Mouse (Mus musculus) heart, postnatal 14 days (tissue): ENCODE data around the gene Entpd1. TPM values are rescaled to one million over a fixed set of nuclear protein-coding genes. Genes with fewer than 3 reads are reported as not detected.

ENCODE experiments used
- DNase-seq, 2 experiments: peaks; one replicate each; pipeline ENCODE4 v3.0.0; 2021 to 2022
- intact Hi-C: fragments of 180-260 bp; cut with DNase I; formaldehyde crosslinking; loops from one replicate; pipeline ENCODE4 v1.15.1; 2025
- total RNA-seq, 2 experiments: library from RNA; stranded (reverse); gene quantifications; 2 replicates each; pipeline ENCODE4 v1.2.3; 2021

The Entpd1 gene
- total RNA-seq, 2 experiments from 2014 or later: 34.5 to 40.2 TPM

DNA sequence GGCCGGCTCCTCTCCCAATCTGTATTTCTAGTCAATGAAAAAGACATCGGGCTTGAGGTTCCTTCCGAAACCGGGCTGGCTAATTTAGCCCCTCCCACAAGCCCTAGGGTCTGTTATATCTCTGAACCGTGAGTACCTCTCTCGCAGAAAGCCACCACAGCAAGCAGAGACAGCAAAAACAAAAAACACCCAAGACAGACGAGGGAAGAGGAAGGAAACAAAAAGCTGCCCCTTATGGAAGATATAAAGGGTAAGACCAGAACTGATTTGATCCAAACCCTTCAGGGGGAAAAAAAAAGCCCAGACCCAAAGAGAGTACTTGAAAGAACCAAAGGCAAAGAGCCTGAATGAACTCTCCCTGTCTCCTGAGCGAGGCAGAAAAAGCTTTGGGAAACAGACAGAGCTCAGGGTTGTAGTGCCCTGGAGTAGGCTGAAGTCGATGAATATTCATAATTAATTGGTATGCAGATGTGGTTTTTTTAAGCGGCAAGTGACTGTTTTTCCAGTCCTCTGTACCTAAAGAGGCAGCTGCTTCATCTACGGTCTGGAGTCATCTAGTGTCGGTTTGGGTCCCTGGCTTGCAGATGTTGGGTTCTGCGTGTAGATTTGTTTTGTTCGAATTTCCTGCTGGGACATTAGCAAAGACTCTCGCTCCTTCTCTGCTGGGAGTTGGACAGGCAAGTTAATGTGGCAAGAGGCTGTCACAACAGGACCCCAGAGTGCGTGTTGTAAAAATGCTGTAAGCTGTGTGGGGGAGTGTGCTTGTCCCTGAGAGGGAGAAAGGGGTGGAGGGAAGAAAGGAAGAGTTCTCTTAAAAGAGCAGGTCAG is 47.7 kb downstream of the Entpd1 start:
- DNase-seq: peak; percentile 25 to 31

GRCm38 (mm10) chr19:40660510-40660909 is 48.3 kb downstream of the Entpd1 start:
- no peak for DNase-seq
- intact Hi-C loops: loop anchor here (1.0 to 5.0 kb wide), 3 partner anchors 18 to 62 kb away; partner anchors contain the start of genes Entpd1 and Tctn3

More for the DNA sequence above, 47.7 kb downstream of the Entpd1 start:
- intact Hi-C loops: loop anchor here (1.0 to 5.0 kb wide), 3 partner anchors 18 to 62 kb away; partner anchors contain the start of genes Entpd1 and Tctn3

DNA sequence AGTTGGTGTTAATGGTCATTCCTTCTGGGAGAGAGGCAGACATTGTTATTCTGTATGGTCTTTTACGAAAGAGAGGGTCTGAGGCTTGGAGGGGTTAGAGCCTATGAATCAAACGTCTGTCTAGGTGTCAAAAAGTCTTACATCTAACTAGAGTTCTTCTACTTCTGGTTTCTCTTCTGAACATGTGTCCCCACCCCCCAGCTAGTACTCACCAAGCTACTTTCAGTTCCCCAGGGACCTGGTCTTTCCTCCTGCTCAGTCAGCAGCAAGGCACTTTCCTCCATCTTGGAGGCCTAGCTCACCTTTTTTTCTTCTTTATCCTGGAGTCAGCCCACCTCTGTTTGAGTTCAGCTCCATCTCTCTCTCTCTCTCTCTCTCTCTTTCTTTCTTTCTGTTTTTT is 48.9 kb downstream of the Entpd1 start:
- DNase-seq: peak in 1 of 2 experiments; percentile 29
- intact Hi-C loops: loop anchor here (5.0 kb wide), 2 partner anchors 49 to 61 kb away; partner anchors contain the start of genes Entpd1 and Tctn3

DNA sequence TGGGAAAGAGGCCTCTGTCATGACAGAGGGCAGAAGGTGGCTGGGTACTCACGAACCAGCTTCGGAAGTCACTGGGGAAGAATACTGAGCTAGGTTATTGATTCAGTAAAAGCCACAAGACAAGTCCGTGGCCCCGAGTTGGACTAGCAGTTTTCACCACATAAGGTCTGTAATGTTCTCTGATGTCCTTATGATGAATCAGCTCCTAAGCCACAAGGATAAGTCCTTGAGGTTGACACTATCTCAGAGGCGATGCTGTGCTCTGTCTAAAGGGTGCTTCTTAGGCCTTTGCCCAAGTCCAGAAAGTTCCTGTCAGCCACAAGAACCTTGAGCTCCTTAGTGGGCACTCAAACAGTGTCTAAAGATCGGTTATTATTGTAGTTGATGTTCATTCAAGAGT is 49.7 kb downstream of the Entpd1 start:
- intact Hi-C loops: loop anchor here (5.0 kb wide), 2 partner anchors 50 to 60 kb away; partner anchors contain the start of genes Entpd1 and Tctn3

GRCm38 (mm10) chr19:40662727-40663126 is 50.6 kb downstream of the Entpd1 start:
- no peak for DNase-seq
- intact Hi-C loops: loop anchor here (5.0 kb wide), 2 partner anchors 50 to 60 kb away; partner anchors contain the start of genes Entpd1 and Tctn3

More for the DNA sequence above, 49.7 kb downstream of the Entpd1 start:
- no peak for DNase-seq

- DNase-seq: no peak
- intact Hi-C loops: no loop called here
Observed at GRCm38 (mm10) chr19:40665778-40666177, 53.6 kb downstream of the Entpd1 start.

GRCm38 (mm10) chr19:40667111-40667510 is 54.9 kb downstream of the Entpd1 start:
- no peak for DNase-seq
- intact Hi-C loops: no loop called here

DNA sequence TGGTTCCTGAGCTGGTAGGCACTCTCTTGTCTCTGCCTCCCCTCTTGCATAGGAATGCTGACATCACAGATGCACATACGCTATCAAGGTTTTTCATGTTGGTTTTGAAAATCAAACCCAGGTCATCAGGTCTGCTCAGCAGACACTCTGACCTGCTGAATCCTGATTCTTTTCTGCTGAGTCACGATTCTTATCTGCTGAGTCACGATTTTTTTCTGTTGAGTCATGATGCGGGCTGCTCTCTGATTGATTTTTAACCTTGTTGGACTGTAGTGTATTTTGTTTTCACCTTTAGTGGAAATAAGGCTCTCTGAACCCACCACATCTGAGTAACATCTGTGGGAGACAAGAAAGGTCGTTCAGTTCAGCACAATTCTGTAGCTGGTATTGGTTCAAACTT is 63.2 kb downstream of the Entpd1 start:
- intact Hi-C loops: no loop called here

DNA sequence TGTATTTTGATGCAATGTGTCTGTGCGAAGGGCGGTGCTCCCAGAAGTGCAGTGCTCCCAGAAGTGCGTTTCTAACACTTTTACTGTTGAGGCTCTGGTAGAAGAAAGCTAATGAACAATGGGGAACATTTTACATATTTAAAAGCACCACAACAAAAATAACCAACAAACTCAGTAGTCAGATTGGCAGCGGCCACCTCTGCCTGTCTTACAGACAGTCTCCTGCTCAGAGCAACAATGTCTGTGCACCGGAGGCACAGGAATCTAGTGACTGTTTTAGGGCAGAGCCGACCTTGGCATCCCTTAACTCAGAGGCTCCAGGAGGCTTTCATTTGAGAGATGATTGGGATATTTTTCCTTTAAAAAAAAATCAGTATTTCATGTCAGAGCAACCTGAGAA is 65.9 kb downstream of the Entpd1 start:
- intact Hi-C loops: loop anchor here (1.0 kb wide), 1 partner anchor 18 kb away; no protein-coding TSS in a partner anchor
- DNase-seq: no peak

More for the DNA sequence above, 63.2 kb downstream of the Entpd1 start:
- DNase-seq: no peak

GRCm38 (mm10) chr19:40678532-40679307 is 66.6 kb downstream of the Entpd1 start:
- DNase-seq: peak; percentile 59 to 64
- intact Hi-C loops: loop anchor here (1.0 kb wide), 1 partner anchor 18 kb away; no protein-coding TSS in a partner anchor

GRCm38 (mm10) chr19:40679632-40680031 is 67.5 kb downstream of the Entpd1 start:
- DNase-seq: no peak
- intact Hi-C loops: loop anchor here (5.0 kb wide), 1 partner anchor 43 kb away; no protein-coding TSS in a partner anchor

- intact Hi-C loops: loop anchor here (5.0 kb wide), 1 partner anchor 38 kb away; no protein-coding TSS in a partner anchor
Observed at GRCm38 (mm10) chr19:40684124-40684523, 72.0 kb downstream of the Entpd1 start.

GRCm38 (mm10) chr19:40684566-40684965 is 72.4 kb downstream of the Entpd1 start:
- intact Hi-C loops: loop anchor here (5.0 kb wide), 1 partner anchor 38 kb away; no protein-coding TSS in a partner anchor
- no peak for DNase-seq

More at GRCm38 (mm10) chr19:40684124-40684523, 72.0 kb downstream of the Entpd1 start:
- no peak for DNase-seq

DNA sequence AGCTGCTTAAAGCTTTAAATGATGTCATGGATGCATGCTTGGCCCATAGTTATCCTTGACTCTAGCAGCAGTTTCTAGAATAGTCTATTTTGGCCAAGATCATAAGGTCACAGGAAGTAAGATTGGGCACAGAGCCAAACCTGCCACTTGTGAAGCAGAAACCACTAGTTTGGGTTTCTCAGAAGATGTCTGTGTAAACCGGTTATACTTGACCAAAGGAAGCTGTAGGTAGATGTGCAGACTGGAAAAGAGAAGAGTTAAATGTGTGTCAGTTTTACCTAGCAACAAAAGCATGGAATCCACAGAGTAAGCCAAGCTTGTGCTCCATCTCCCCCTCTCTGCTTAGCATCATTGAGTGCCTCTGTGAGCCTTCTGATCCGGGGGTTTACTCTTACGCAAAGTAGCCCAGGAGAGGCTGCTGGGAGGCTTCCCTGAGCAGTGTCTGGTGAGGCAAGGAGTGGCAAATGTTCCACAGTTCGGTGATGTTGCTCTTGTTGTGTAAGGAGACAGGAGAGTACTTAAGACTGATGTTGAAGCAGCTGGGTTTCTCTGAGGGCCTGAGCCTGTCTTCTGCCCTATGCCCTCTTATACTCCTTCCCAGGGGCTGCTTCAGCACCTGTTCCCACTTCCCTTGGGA is 75.2 kb downstream of the Entpd1 start:
- intact Hi-C loops: no loop called here
- peak in 1 of 2 experiments; percentile 33 for DNase-seq

DNA sequence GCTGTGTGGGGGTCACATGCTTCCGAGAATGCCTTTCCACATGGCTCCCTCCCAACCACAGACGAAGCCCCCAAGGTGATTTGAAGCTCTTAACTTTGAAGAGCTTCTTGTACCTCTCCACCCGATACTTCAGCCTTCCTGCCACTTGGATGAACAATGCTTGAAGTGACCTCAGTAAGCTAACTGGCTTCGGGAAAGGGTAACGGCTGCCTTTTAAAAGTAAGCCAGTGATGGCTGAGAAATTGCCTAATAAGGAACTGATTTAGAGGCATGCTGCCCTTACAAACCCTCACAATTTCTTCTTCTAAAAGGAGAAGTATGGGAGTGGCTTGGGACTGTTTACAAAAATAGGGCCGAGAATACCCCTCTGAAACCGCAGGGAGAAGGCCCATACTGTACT is 81.0 kb downstream of the Entpd1 start:
- intact Hi-C loops: no loop called here
- no peak for DNase-seq

- intact Hi-C loops: no loop called here
- DNase-seq: no peak
Observed at GRCm38 (mm10) chr19:40696116-40696515, 84.0 kb downstream of the Entpd1 start.

- intact Hi-C loops: no loop called here
- peak in 1 of 2 experiments; percentile 38 for DNase-seq
Observed at GRCm38 (mm10) chr19:40698103-40698853, 86.1 kb downstream of the Entpd1 start.

- intact Hi-C loops: no loop called here
Observed at GRCm38 (mm10) chr19:40699816-40700215, 87.7 kb downstream of the Entpd1 start.

GRCm38 (mm10) chr19:40702406-40702805 is 90.2 kb downstream of the Entpd1 start:
- intact Hi-C loops: no loop called here
- peak in 1 of 2 experiments; percentile 24 for DNase-seq

More at GRCm38 (mm10) chr19:40699816-40700215, 87.7 kb downstream of the Entpd1 start:
- no peak for DNase-seq
